Mouse (Mus musculus) stomach, embryonic 14.5 days (tissue): ENCODE data around the gene Acot8. TPM values are rescaled to one million over a fixed set of nuclear protein-coding genes. Genes with fewer than 3 reads are reported as not detected.
A peak's percentile ranks its signal among the peaks of the same experiment; 100 is the strongest.

Experiments used
- ATAC-seq: fragments of 200-750 bp; cut with Nextera tagmentation; 2 replicates; pipeline ENCODE4 v1.8.0; 2017; ENCODE audit warnings: low read depth, moderate TSS enrichment; ENCODE audit not compliant: insufficient number of reproducible peaks, insufficient read depth, low FRiP score
- H3K27ac ChIP-seq: fragments of 300-500 bp; sonication (generic); 2 replicates; pipeline ENCODE4 v1.5.1; 2014; ENCODE audit warnings: mild to moderate bottlenecking, low read length, moderate library complexity, mixed read lengths
- H3K27me3 ChIP-seq: fragments of 300-500 bp; sonication (generic); 2 replicates; pipeline ENCODE4 v1.6.1; 2014; ENCODE audit warnings: low read length, control low read depth, mixed read lengths; ENCODE audit not compliant: control insufficient read depth, insufficient read depth
- H3K36me3 ChIP-seq: fragments of 300-500 bp; sonication (generic); 2 replicates; pipeline ENCODE4 v1.6.1; 2014; ENCODE audit warnings: mild to moderate bottlenecking, control low read depth, low read length, moderate library complexity, mixed read lengths; ENCODE audit not compliant: control insufficient read depth, insufficient read depth
- H3K4me1 ChIP-seq: fragments of 300-500 bp; sonication (generic); 2 replicates; pipeline ENCODE4 v1.6.1; 2014; ENCODE audit warnings: low read length, control low read depth, mixed read lengths; ENCODE audit not compliant: control insufficient read depth, insufficient read depth
- H3K4me2 ChIP-seq: fragments of 300-500 bp; sonication (generic); replicated peaks from 2 replicates; pipeline ENCODE4 v1.6.1; 2014; ENCODE audit warnings: low read depth, low read length, control low read depth
- H3K4me3 ChIP-seq: fragments of 300-500 bp; sonication (generic); 2 replicates; pipeline ENCODE4 v1.5.1; 2014; ENCODE audit warnings: low read depth, low read length, control low read depth
- H3K9ac ChIP-seq: fragments of 300-500 bp; sonication (generic); replicated peaks from 2 replicates; pipeline ENCODE4 v1.6.1; 2014; ENCODE audit warnings: low read depth, mild to moderate bottlenecking, control low read depth, low read length, moderate library complexity, mixed read lengths
- H3K9me3 ChIP-seq: fragments of 300-500 bp; sonication (generic); 2 replicates; pipeline ENCODE4 v1.6.1; 2016; ENCODE audit warnings: low read depth, low read length, control low read depth; ENCODE audit not compliant: control insufficient read depth
- WGBS: fragments of 180-500 bp; shearing (Covaris S2); extraction: QIAGEN DNeasy Blood & Tissue Kit; methylation state at CpG from one replicate; pipeline ENCODE4 v1.1.7; 2014; 5-methylcytosine and 5-hydroxymethylcytosine counted together
- polyA plus RNA-seq: library from polyadenylated mRNA; unstranded; fragments of >200 nt; fragmentation: Nextera tagmentation; extraction: Ambion mirVana; gene quantifications from 2 replicates; pipeline ENCODE4 v1.2.1, GENCODE M21; 2014

Gene Acot8
- polyA plus RNA-seq, 1 experiment from 2014 or later: 19.2 TPM

DNA sequence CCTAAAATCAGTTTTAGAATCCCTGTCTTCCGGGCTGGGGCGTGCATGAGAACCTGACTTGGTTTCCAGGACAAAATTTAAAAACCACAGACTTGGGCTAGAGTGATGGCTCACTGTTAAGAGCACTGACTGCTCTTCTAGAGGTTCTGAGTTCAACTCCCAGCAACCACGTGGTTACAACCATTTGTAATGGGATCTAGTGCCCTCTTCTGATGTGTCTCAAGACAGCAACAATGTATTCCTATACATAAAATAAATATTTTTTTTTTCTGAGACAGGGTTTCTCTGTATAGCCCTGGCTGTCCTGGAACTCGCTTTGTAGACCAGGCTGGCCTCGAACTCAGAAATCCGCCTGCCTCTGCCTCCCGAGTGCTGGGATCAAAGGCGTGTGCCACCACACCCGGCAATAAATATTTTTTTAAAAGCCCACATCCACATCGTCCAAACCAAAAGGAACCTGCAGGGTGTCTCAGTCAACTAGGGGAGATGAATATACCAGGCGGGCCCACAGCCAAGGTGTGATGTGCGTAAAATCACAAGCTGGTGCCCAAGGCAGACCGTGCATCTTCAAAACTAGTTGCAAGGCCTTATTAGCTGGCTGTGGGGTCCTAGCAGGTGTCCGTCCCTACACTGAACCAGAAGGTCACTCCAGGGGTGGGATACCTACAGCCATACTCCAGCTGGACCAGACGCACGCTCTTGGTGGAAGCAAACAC, 27.5 kb upstream of the Acot8 start:
- peak overlapping the region; percentile 67; the same call in 1 of the 2 replicates for H3K9ac ChIP-seq
- H3K4me3 ChIP-seq: peak overlapping the region; percentile 78
- WGBS: 65% methylated on average over 16 of the region's 16 CpGs
- H3K36me3 ChIP-seq: peaks cover 12% of the 10 kb centered on the region
- no peaks in the 10 kb centered on the region for H3K9me3 ChIP-seq
- no peak for ATAC-seq
- H3K27me3 ChIP-seq: no peaks in the 10 kb centered on the region
- peak overlapping the region; percentile 85 for H3K27ac ChIP-seq
- H3K4me2 ChIP-seq: peak overlapping the region; percentile 98
- peaks cover 9% of the 10 kb centered on the region; the same call in 1 of the 2 replicates for H3K4me1 ChIP-seq

DNA sequence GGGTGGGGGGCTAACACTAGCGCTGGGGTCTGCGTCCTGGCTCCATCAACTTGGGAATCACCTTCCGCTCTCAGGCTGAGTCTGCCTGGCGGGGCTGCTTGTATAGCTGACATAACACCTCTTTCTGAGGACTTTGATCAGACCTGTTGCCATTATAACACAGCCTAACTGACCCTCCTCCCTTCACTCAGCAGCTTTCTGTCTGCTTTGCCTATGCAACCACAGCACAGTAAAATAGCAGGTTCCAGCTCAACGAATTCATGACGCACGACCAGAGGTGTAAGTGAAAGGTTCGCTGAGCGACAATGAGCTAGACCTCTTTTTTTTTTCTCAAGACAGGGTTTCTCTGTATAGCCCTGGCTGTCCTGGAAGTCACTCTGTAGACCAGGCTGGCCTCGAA, 26.3 kb upstream of the Acot8 start:
- peaks cover 18% of the 10 kb centered on the region for H3K36me3 ChIP-seq
- no peaks in the 10 kb centered on the region for H3K9me3 ChIP-seq
- no peak for ATAC-seq
- no peak overlapping the region for H3K9ac ChIP-seq
- WGBS: 86% methylated on average over 10 of the region's 10 CpGs
- H3K4me3 ChIP-seq: no peak overlapping the region
- no peaks in the 10 kb centered on the region for H3K27me3 ChIP-seq
- no peak overlapping the region for H3K4me2 ChIP-seq
- peaks cover 9% of the 10 kb centered on the region; the same call in 1 of the 2 replicates for H3K4me1 ChIP-seq
- H3K27ac ChIP-seq: no peak overlapping the region

GRCm38 (mm10) chr2:164829090-164829489, 24.4 kb upstream of the Acot8 start:
- no peak for ATAC-seq
- H3K27ac ChIP-seq: no peak overlapping the region
- no peak overlapping the region for H3K4me3 ChIP-seq
- no peaks in the 10 kb centered on the region; the same call in 1 of the 2 replicates for H3K4me1 ChIP-seq
- 97% methylated on average over 1 of the region's 1 CpGs for WGBS
- no peaks in the 10 kb centered on the region for H3K27me3 ChIP-seq
- peaks cover 28% of the 10 kb centered on the region for H3K36me3 ChIP-seq
- H3K9ac ChIP-seq: no peak overlapping the region
- H3K4me2 ChIP-seq: no peak overlapping the region
- no peaks in the 10 kb centered on the region for H3K9me3 ChIP-seq

- Histone ChIP-seq H3K27me3 (no peaks in the 10 kb centered on the region), H3K4me1 (peaks cover 4% of the 10 kb centered on the region; the same call in 1 of the 2 replicates), H3K9me3 (no peaks in the 10 kb centered on the region), H3K4me3 (no peak within 1 kb of the TSS), H3K27ac (no peak within 1 kb of the TSS), H3K4me2 (no peak within 1 kb of the TSS), H3K36me3 (peaks cover 28% of the 10 kb centered on the region), H3K9ac (no peak within 1 kb of the TSS)
- 86% methylated on average over 6 of the region's 6 CpGs for WGBS
- no peak for ATAC-seq
Measured at GRCm38 (mm10) chr2:164828437-164828836, 23.8 kb upstream of the Acot8 start, which contains the start of gene Spata25. Spata25 (minus strand) TSS chr2:164828537.

DNA sequence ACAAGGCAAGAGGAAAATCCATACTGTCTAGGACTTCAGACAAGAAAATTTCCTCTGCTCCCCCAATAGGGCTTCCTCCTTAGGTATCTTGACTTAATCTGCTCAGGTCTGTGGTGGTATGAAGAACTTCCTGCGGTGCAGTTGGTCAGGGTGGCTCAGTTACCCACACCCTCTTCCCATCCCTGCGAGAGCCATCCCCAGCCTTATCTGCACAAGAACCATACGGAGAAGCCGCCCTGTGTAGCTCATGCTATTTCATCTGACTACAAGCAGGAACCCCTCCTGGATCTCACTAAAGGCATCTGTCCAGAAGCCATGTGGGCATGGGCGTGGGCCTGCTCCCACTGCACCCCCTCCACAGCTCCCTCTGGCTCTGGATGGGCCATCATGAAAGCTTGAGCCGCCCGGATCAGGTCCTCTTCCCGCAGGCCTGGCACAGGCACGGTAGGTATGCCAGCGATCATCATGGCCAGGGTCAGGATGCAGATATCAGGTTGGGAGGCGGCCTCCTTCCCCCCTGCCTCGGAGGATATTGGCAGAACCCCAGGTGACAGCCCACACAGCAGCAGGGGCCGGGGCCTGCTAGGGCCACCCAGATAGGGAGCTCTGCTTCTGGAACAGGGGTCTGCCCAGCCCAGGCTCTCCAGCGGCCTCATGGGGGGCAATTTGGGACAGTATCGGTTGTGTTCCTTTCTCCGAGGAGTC, 22.6 kb upstream of the Acot8 start:
- Histone ChIP-seq H3K27ac (no peak overlapping the region), H3K27me3 (no peaks in the 10 kb centered on the region), H3K9ac (no peak overlapping the region), H3K4me2 (no peak overlapping the region), H3K9me3 (no peaks in the 10 kb centered on the region), H3K4me3 (no peak overlapping the region), H3K36me3 (peaks cover 28% of the 10 kb centered on the region), H3K4me1 (peaks cover 4% of the 10 kb centered on the region; the same call in 1 of the 2 replicates)
- WGBS: 89% methylated on average over 16 of the region's 16 CpGs
- no peak for ATAC-seq

GRCm38 (mm10) chr2:164825521-164825920, 20.8 kb upstream of the Acot8 start:
- H3K36me3 ChIP-seq: peaks cover 35% of the 10 kb centered on the region
- no peak for ATAC-seq

GRCm38 (mm10) chr2:164823969-164824368, 19.3 kb upstream of the Acot8 start:
- Histone ChIP-seq H3K4me3 (no peak overlapping the region), H3K9ac (no peak overlapping the region), H3K4me1 (peaks cover 4% of the 10 kb centered on the region; the same call in 1 of the 2 replicates), H3K27ac (no peak overlapping the region), H3K9me3 (no peaks in the 10 kb centered on the region), H3K27me3 (no peaks in the 10 kb centered on the region), H3K36me3 (peaks cover 35% of the 10 kb centered on the region), H3K4me2 (peak overlapping the region; percentile 66; the same call in 1 of the 2 replicates)
- ATAC-seq: no peak
- WGBS: 92% methylated on average over 4 of the region's 4 CpGs

More at GRCm38 (mm10) chr2:164825521-164825920, 20.8 kb upstream of the Acot8 start:
- WGBS: 94% methylated on average over 17 of the region's 17 CpGs
- no peak overlapping the region for H3K4me2 ChIP-seq
- H3K9me3 ChIP-seq: no peaks in the 10 kb centered on the region
- H3K4me1 ChIP-seq: peaks cover 4% of the 10 kb centered on the region; the same call in 1 of the 2 replicates
- no peak overlapping the region for H3K27ac ChIP-seq
- H3K27me3 ChIP-seq: no peaks in the 10 kb centered on the region
- H3K4me3 ChIP-seq: no peak overlapping the region
- H3K9ac ChIP-seq: no peak overlapping the region

- peak overlapping the region; percentile 84 for H3K4me3 ChIP-seq
- no peaks in the 10 kb centered on the region for H3K9me3 ChIP-seq
- H3K9ac ChIP-seq: peak overlapping the region; percentile 60
- WGBS: 3% methylated on average over 10 of the region's 10 CpGs
- ATAC-seq: peak; percentile 55; the same call in 1 of the 2 replicates
- peaks cover 35% of the 10 kb centered on the region for H3K36me3 ChIP-seq
- H3K27ac ChIP-seq: peak overlapping the region; percentile 52; the same call in 1 of the 2 replicates
- H3K4me2 ChIP-seq: peak overlapping the region; percentile 66
- H3K4me1 ChIP-seq: peaks cover 4% of the 10 kb centered on the region; the same call in 1 of the 2 replicates
- H3K27me3 ChIP-seq: no peaks in the 10 kb centered on the region
Measured at GRCm38 (mm10) chr2:164823181-164823585, 18.5 kb upstream of the Acot8 start.
